Mouse (Mus musculus) ES-E14 (cell line): Measurements from ENCODE around the gene Brinp3.

Source experiments
- CHD2 ChIP-seq: IDR thresholded peaks from 2 replicates; pipeline ENCODE4 v1.6.1; 2014; ENCODE audit warnings: mild to moderate bottlenecking, low read depth, low read length, inconsistent platforms
- HCFC1 ChIP-seq: IDR thresholded peaks from 2 replicates; pipeline ENCODE4 v1.6.1; 2012; ENCODE audit warnings: low read length, inconsistent platforms, borderline replicate concordance; ENCODE audit not compliant: insufficient read depth

DNA sequence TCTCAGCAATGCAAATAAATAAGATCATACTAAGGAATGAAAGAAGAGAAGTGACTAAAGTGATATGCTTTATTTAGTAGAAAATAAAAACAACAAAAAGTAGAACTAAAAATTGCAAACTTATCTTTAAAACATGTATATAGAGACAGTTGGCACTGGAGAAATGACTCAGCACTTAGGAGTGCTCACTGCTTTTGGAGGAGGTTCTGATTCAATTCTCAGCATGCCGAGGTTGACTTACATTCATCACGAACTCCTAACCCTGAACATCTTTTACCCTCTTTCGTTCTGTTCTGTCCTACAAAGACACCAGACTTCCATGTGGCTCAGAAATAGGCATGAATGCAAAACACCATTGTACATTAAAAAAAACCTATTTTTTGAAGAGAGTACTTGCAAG is 225.0 kb downstream of the Brinp3 start:
- TF ChIP-seq HCFC1 (no peak), CHD2 (no peak)
